Mouse (Mus musculus) layer of hippocampus, postnatal 14 days (tissue): Measurements from ENCODE around the gene Asb8. TPM values are rescaled to one million over a fixed set of nuclear protein-coding genes. Genes with fewer than 3 reads are reported as not detected.

Experiments
- DNase-seq, 2 experiments: peaks; one replicate each; pipeline ENCODE4 v3.0.0; 2021 to 2022; ENCODE audit warnings: low spot score in 2 of 2, mixed read lengths in 1 of 2
- total RNA-seq, 2 experiments: library from RNA; stranded (reverse); gene quantifications; 2 replicates each; pipeline ENCODE4 v1.2.3; 2021

The Asb8 gene
- total RNA-seq, 2 experiments from 2014 or later: 45.0 to 45.6 TPM

- DNase-seq: no peak
Measured at GRCm38 (mm10) chr15:98120831-98121230, 44.6 kb downstream of the Asb8 start.

GRCm38 (mm10) chr15:98119363-98119762, 46.1 kb downstream of the Asb8 start:
- DNase-seq: no peak

- no peak for DNase-seq
Measured at GRCm38 (mm10) chr15:98116287-98116686, 49.1 kb downstream of the Asb8 start.

- no peak for DNase-seq
Measured at GRCm38 (mm10) chr15:98115779-98116163, 49.7 kb downstream of the Asb8 start.

- DNase-seq: no peak
Measured at GRCm38 (mm10) chr15:98114852-98115778, 50.3 kb downstream of the Asb8 start.

GRCm38 (mm10) chr15:98114098-98114851, 51.1 kb downstream of the Asb8 start:
- DNase-seq: no peak

GRCm38 (mm10) chr15:98111791-98112190, 53.6 kb downstream of the Asb8 start:
- DNase-seq: no peak

GRCm38 (mm10) chr15:98108297-98109152, 56.9 kb downstream of the Asb8 start:
- peak; percentile 78 to 87 for DNase-seq

GRCm38 (mm10) chr15:98107703-98108296, 57.6 kb downstream of the Asb8 start:
- DNase-seq: no peak

GRCm38 (mm10) chr15:98107230-98107629, 58.2 kb downstream of the Asb8 start:
- no peak for DNase-seq

- no peak for DNase-seq
Measured at GRCm38 (mm10) chr15:98106506-98106905, 58.9 kb downstream of the Asb8 start.

- no peak for DNase-seq
Measured at GRCm38 (mm10) chr15:98102401-98102800, 63.0 kb downstream of the Asb8 start.

GRCm38 (mm10) chr15:98098519-98098918, 66.9 kb downstream of the Asb8 start:
- no peak for DNase-seq

- DNase-seq: no peak
Measured at GRCm38 (mm10) chr15:98096957-98097356, 68.5 kb downstream of the Asb8 start.

GRCm38 (mm10) chr15:98094905-98095304, 70.5 kb downstream of the Asb8 start:
- no peak for DNase-seq

- DNase-seq: peak; percentile 91 to 94
Measured at GRCm38 (mm10) chr15:98093121-98094011, 72.1 kb downstream of the Asb8 start, which contains the start of gene Senp1. Senp1 (minus strand) TSS chr15:98093744.

GRCm38 (mm10) chr15:98092372-98093120, 72.9 kb downstream of the Asb8 start, which contains the start of gene Pfkm:
Pfkm (plus strand) TSS chr15:98092589.
- DNase-seq: peak in 1 of 2 experiments; percentile 14

- no peak for DNase-seq
Measured at GRCm38 (mm10) chr15:98091841-98092240, 73.6 kb downstream of the Asb8 start.
